Mouse (Mus musculus): Measurements from ENCODE around the gene Odf4. TPM values are rescaled to one million over a fixed set of nuclear protein-coding genes. Genes with fewer than 3 reads are reported as not detected.

The Odf4 gene
- total RNA-seq, 4 experiments from 2014 or later = 0.32 to 0.58 (median 0.45) TPM; not detected in 1

- DNase-seq (ENCODE audit: low spot score in 2 of 2) = no peak
These were observed 24.1 kb downstream of the Odf4 start for GRCm38 (mm10) chr11:68902823-68903222.

GRCm38 (mm10) chr11:68902367-68902766 lies 24.5 kb downstream of the Odf4 start:
- DNase-seq (ENCODE audit: low spot score in 2 of 2) = no peak

- no peak for DNase-seq (ENCODE audit: low spot score in 2 of 2)
These were observed 24.9 kb downstream of the Odf4 start for GRCm38 (mm10) chr11:68902047-68902364.

- peak; percentile 98 to 99 for DNase-seq (ENCODE audit: low spot score in 2 of 2)
These were observed 25.4 kb downstream of the Odf4 start, which contains the start of gene Rpl26 for GRCm38 (mm10) chr11:68901351-68902046. Rpl26 (plus strand) TSS chr11:68901583.

GRCm38 (mm10) chr11:68900519-68901350 lies 26.1 kb downstream of the Odf4 start:
- DNase-seq (ENCODE audit: low spot score in 2 of 2) = no peak

- DNase-seq (ENCODE audit: low spot score in 2 of 2) = no peak
These were observed 27.1 kb downstream of the Odf4 start for GRCm38 (mm10) chr11:68899815-68900214.

- DNase-seq (ENCODE audit: low spot score in 2 of 2) = no peak
These were observed 28.1 kb downstream of the Odf4 start for GRCm38 (mm10) chr11:68898790-68899189.

- no peak for DNase-seq (ENCODE audit: low spot score in 2 of 2)
These were observed 29.0 kb downstream of the Odf4 start for GRCm38 (mm10) chr11:68897838-68898237.

- DNase-seq (ENCODE audit: low spot score in 2 of 2) = no peak
These were observed 29.8 kb downstream of the Odf4 start for GRCm38 (mm10) chr11:68897120-68897519.

- DNase-seq (ENCODE audit: low spot score in 2 of 2) = no peak
These were observed 30.6 kb downstream of the Odf4 start for GRCm38 (mm10) chr11:68896247-68896646.

- DNase-seq (ENCODE audit: low spot score in 2 of 2) = no peak
These were observed 32.9 kb downstream of the Odf4 start for GRCm38 (mm10) chr11:68893911-68894464.

- DNase-seq (ENCODE audit: low spot score in 2 of 2) = no peak
These were observed 34.5 kb downstream of the Odf4 start for GRCm38 (mm10) chr11:68892233-68892832.

GRCm38 (mm10) chr11:68891823-68892222 lies 35.1 kb downstream of the Odf4 start:
- DNase-seq (ENCODE audit: low spot score in 2 of 2) = no peak

GRCm38 (mm10) chr11:68890625-68891024 lies 36.3 kb downstream of the Odf4 start:
- DNase-seq (ENCODE audit: low spot score in 2 of 2) = no peak

GRCm38 (mm10) chr11:68888653-68889052 lies 38.2 kb downstream of the Odf4 start:
- DNase-seq (ENCODE audit: low spot score in 2 of 2) = no peak

- no peak for DNase-seq (ENCODE audit: low spot score in 2 of 2)
These were observed 38.6 kb downstream of the Odf4 start, which contains the start of gene Rnf222 for GRCm38 (mm10) chr11:68888253-68888652. Rnf222 (plus strand) TSS chr11:68888553.

- no peak for DNase-seq (ENCODE audit: low spot score in 2 of 2)
These were observed 40.8 kb downstream of the Odf4 start for GRCm38 (mm10) chr11:68886091-68886490.

- DNase-seq (ENCODE audit: low spot score in 2 of 2) = no peak
These were observed 42.5 kb downstream of the Odf4 start for GRCm38 (mm10) chr11:68884368-68884767.

- DNase-seq (ENCODE audit: low spot score in 2 of 2) = no peak
These were observed 43.0 kb downstream of the Odf4 start for GRCm38 (mm10) chr11:68883843-68884242.

- no peak for DNase-seq (ENCODE audit: low spot score in 2 of 2)
These were observed 44.8 kb downstream of the Odf4 start for GRCm38 (mm10) chr11:68882107-68882506.

- DNase-seq (ENCODE audit: low spot score in 2 of 2) = no peak
These were observed 48.1 kb downstream of the Odf4 start for GRCm38 (mm10) chr11:68878811-68879210.

- DNase-seq (ENCODE audit: low spot score in 2 of 2) = peak in 1 of 2 experiments; percentile 40
These were observed 52.0 kb downstream of the Odf4 start for GRCm38 (mm10) chr11:68874841-68875240.
